Mouse (Mus musculus) megakaryocyte, embryonic 14.5 days (primary cell): ENCODE measurements at regions not wholly inside any gene's neighbourhood (a gene's known extent, or its start where the extent isn't known, plus 50 kb on each side); places are given as distances from the start of the nearest gene placed in this dataset.

ENCODE experiments used
- H3K27me3 ChIP-seq: replicated peaks from 2 replicates; pipeline ENCODE3; 2012; ENCODE audit warnings: inconsistent platforms
- H3K36me3 ChIP-seq: replicated peaks from 2 replicates; pipeline ENCODE3; 2012; ENCODE audit warnings: low read length, inconsistent platforms, mixed read lengths
- H3K4me1 ChIP-seq: 2 replicates; pipeline ENCODE4 v1.6.1; 2012; ENCODE audit warnings: inconsistent platforms
- H3K4me3 ChIP-seq: replicated peaks from 2 replicates; pipeline ENCODE3; 2012; ENCODE audit warnings: moderate library complexity, mild to moderate bottlenecking, inconsistent platforms
- H3K9me3 ChIP-seq: 2 replicates; pipeline ENCODE4 v1.6.1; 2012; ENCODE audit warnings: inconsistent platforms
- FLI1 ChIP-seq: IDR thresholded peaks from 2 replicates; pipeline ENCODE4 v1.6.1; 2012; ENCODE audit warnings: low read length, inconsistent platforms, mixed read lengths
- GATA1 ChIP-seq: IDR thresholded peaks from 3 replicates; pipeline ENCODE4 v1.6.1; 2012; ENCODE audit warnings: mixed read lengths, low read length, inconsistent platforms, borderline replicate concordance

DNA sequence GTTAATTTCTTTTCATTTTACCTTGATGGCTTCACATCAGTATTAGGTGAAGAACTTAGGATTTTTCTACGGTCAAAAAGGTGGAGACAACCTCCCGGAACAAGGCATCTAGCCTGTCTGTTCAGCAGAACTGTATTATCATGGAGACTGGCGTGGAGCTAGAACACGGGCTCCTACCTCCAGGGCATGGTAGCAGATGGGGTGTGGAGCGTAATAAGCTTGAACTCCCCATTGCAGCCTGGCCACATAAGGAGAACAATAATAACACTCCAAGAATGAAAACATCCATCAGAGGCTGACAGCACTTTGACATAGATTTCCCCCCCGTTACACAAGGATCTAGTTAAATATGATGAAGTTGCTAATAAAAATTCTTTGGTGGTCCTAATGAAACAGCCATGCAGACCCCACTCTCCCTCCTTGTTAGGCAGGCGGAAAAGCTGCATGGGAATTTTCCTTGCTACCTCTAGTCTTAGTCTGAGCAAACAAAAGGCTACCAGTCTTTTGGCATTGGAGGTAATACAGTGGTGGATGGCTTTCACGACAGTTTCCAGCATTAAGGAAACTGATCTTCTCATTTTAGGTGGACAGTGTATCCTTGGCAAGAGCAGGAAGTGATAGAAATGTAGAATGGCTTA, 137.5 kb downstream of the Ppp4r2 start:
- H3K36me3 ChIP-seq, result no peaks in the 10 kb centered on the region
- no peaks in the 10 kb centered on the region for H3K4me1 ChIP-seq
- no peak overlapping the region for H3K4me3 ChIP-seq
- 0 out of 2 replicates have a peak, but pooled peaks cover 4% of the 10 kb centered on the region for H3K9me3 ChIP-seq
- no peaks in the 10 kb centered on the region for H3K27me3 ChIP-seq
- no peak for TF ChIP-seq FLI1

GRCm38 (mm10) chr6:100971462-100971955, 138.1 kb downstream of the Ppp4r2 start:
- H3K36me3 ChIP-seq, result no peaks in the 10 kb centered on the region
- peak overlapping the region; percentile 31 for H3K4me3 ChIP-seq
- H3K4me1 ChIP-seq, result no peaks in the 10 kb centered on the region
- H3K9me3 ChIP-seq, result 0 out of 2 replicates have a peak, but pooled peaks cover 4% of the 10 kb centered on the region
- no peak for TF ChIP-seq GATA1
- no peak for TF ChIP-seq FLI1
- H3K27me3 ChIP-seq, result no peaks in the 10 kb centered on the region

- H3K4me1 ChIP-seq, result no peaks in the 10 kb centered on the region
- no peak overlapping the region for H3K4me3 ChIP-seq
- H3K36me3 ChIP-seq, result no peaks in the 10 kb centered on the region
- H3K9me3 ChIP-seq, result no peaks in the 10 kb centered on the region
- no peaks in the 10 kb centered on the region for H3K27me3 ChIP-seq
- TF ChIP-seq GATA1, result no peak
- TF ChIP-seq FLI1, result no peak
These were observed 140.1 kb downstream of the Ppp4r2 start for GRCm38 (mm10) chr6:100973366-100974090.

DNA sequence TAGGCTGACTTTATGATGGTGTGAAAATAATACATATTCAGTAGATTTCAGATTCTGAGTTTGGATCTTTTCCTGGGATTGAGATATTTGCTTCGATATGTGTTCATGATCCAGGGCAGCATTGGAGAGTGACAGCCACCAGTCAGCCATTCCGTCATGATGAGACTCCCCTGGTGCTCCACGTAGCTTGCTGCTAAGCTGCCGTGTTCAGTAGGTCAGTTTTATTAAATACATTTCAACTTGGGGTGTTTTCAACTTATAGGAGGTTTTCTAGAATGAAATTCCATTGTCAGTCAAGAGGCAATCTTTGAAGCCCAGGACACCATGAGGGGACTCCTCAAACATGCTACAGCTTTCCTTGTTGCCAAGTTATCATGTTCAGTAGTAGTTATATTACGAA, 141.3 kb downstream of the Ppp4r2 start:
- no peaks in the 10 kb centered on the region for H3K27me3 ChIP-seq
- no peaks in the 10 kb centered on the region for H3K4me1 ChIP-seq
- H3K36me3 ChIP-seq, result no peaks in the 10 kb centered on the region
- no peaks in the 10 kb centered on the region for H3K9me3 ChIP-seq
- H3K4me3 ChIP-seq, result no peak overlapping the region
- TF ChIP-seq GATA1 (no peak), FLI1 (no peak)

- Histone ChIP-seq H3K9me3 (no peaks in the 10 kb centered on the region), H3K27me3 (no peaks in the 10 kb centered on the region), H3K36me3 (no peaks in the 10 kb centered on the region), H3K4me3 (no peak overlapping the region), H3K4me1 (no peaks in the 10 kb centered on the region)
- TF ChIP-seq GATA1 (no peak), FLI1 (no peak)
These were observed 142.4 kb downstream of the Ppp4r2 start for GRCm38 (mm10) chr6:100975835-100976234.

- H3K27me3 ChIP-seq, result no peaks in the 10 kb centered on the region
- H3K36me3 ChIP-seq, result no peaks in the 10 kb centered on the region
- H3K9me3 ChIP-seq, result no peaks in the 10 kb centered on the region
- no peak overlapping the region for H3K4me3 ChIP-seq
- no peaks in the 10 kb centered on the region for H3K4me1 ChIP-seq
- TF ChIP-seq GATA1, result no peak
These were observed 143.8 kb downstream of the Ppp4r2 start for GRCm38 (mm10) chr6:100977201-100977691.

DNA sequence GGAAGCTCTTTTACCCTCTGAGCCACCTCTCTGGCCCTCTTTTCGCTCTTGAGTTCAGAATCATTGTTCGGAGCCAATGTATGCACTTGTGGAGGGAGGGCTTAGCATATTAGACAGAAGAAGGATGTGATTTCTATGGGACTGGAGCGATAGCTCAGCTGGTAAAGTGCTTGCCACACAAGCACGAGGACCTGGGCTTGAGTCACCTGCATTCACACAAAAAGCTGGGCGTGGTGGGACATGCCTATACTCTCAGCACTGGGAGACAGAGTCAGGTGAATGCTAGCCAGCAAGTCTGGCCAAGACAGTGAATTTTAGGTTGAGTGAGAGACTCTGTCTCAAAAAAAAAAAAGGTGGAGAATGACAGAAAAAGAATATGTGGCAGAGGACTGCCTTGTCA, 144.7 kb downstream of the Ppp4r2 start:
- H3K36me3 ChIP-seq, result no peaks in the 10 kb centered on the region
- H3K4me1 ChIP-seq, result no peaks in the 10 kb centered on the region
- H3K27me3 ChIP-seq, result no peaks in the 10 kb centered on the region
- no peaks in the 10 kb centered on the region for H3K9me3 ChIP-seq
- TF ChIP-seq GATA1, result no peak
- no peak for TF ChIP-seq FLI1
- H3K4me3 ChIP-seq, result no peak overlapping the region

DNA sequence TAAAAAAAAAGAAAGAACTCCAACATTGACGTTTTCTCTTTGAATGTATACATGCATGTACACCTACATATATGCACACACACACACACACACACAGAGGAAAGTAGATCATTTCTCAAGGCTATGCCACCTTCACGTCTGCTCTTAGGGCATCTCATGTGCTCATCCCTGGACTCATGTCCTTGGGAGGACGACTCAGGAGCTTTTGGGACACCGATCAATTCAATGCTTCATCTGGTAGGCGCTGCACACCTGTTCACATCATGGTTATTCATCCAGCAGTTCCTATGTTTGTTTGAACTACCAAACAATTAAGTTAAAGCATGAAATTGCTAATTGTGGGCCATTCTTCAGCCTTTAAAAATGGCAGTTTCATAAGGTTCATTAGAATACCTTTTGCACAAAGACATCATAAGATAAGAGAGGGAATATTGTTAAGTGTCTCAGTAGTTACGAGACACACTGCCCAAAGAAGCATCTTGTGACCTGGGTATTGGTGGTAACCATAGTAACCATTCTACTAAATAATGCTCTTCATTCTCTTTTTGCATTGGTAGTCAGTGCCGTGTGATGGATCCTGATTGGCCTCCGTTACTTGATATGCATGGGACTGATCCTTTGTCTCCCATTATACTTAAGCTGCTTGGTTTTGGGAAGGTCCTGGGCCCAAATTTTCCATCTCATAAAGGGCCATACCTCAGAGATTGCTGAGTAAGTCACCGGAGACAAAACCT, 145.5 kb downstream of the Ppp4r2 start:
- TF ChIP-seq GATA1 (no peak), FLI1 (no peak)
- Histone ChIP-seq H3K36me3 (no peaks in the 10 kb centered on the region), H3K9me3 (no peaks in the 10 kb centered on the region), H3K4me1 (no peaks in the 10 kb centered on the region), H3K27me3 (no peaks in the 10 kb centered on the region), H3K4me3 (no peak overlapping the region)

DNA sequence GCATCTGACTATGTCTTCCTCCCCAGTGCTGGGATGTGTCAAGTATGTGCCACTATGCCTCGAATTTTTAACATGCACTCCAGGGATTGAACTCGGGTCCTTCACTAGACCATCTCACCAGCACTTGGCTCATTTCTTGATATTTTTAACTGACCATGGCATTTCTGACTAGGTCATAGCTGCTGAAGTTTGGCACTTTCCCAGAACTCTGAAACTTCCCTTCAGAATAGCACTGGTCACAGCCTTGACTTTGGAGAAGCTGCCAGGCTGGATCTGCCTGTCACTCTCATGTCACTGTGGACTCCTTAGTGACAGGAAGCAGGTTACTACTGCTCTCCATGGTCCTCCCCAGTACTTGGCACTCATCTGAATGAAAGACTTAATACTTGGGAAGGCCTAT, 146.7 kb downstream of the Ppp4r2 start:
- H3K36me3 ChIP-seq, result no peaks in the 10 kb centered on the region
- H3K27me3 ChIP-seq, result no peaks in the 10 kb centered on the region
- no peaks in the 10 kb centered on the region for H3K4me1 ChIP-seq
- no peaks in the 10 kb centered on the region for H3K9me3 ChIP-seq
- TF ChIP-seq FLI1 (no peak), GATA1 (no peak)
- no peak overlapping the region for H3K4me3 ChIP-seq

DNA sequence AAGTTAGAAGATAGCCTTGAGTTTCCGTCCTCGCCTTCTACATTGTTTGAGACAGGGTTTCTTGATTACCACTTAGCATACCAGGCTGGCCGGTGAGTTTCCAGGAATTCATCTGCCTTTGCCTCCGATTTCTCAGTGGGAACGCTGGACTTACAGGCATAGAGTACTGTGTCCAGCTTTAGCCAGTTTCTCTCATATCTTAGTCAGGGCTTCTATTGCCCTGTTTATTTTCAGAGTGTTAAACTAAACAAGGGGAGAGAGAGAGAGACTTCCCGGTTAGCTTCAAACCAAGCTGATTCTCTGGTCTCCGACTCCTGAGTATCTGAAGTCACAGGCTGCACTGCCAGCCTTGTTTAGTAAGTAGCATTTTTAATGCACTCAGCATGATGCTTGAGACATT, 151.4 kb downstream of the Ppp4r2 start:
- H3K4me1 ChIP-seq, result no peaks in the 10 kb centered on the region
- H3K36me3 ChIP-seq, result no peaks in the 10 kb centered on the region
- no peaks in the 10 kb centered on the region for H3K27me3 ChIP-seq
- H3K4me3 ChIP-seq, result no peak overlapping the region
- no peaks in the 10 kb centered on the region for H3K9me3 ChIP-seq
- no peak for TF ChIP-seq FLI1
- no peak for TF ChIP-seq GATA1
